Mouse (Mus musculus): ENCODE data around the gene 1700001O22Rik. TPM values are rescaled to one million over a fixed set of nuclear protein-coding genes. Genes with fewer than 3 reads are reported as not detected.
A peak's percentile ranks its signal among the peaks of the same experiment; 100 is the strongest.

Gene 1700001O22Rik
- polyA plus RNA-seq, 1 experiment from 2014 or later, result 1.9 TPM

DNA sequence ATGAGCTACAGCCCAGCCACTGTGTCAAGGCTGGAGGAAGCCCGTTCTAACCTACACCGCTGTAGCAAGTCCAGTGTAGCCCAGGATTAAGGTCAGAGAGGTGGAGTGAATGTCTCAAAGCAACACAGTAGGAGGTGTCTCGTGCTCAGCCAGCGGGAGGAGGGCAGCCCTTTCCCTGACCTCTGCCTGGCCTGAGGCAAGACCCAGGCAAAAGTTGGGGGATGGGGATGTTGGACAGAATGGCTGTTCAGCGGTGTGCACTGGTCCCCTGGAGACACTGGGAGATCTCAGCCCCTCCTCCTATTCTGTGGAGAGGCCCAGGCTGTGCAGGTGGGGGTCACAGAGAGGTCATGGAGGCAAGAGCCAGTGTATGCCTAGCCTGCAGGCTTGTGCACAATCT is 24.2 kb downstream of the 1700001O22Rik start:
- Histone ChIP-seq H3K4me3 (ENCODE audit: low read depth, low read length) (no peak overlapping the region), H3K9ac (ENCODE audit: low read depth, low read length) (no peak overlapping the region), H3K4me1 (ENCODE audit: control insufficient read depth, insufficient read depth, low read length) (peaks cover 10% of the 10 kb centered on the region), H3K27me3 (replicated peaks; ENCODE audit: control insufficient read depth, insufficient read depth, low read length) (no peaks in the 10 kb centered on the region), H3K4me2 (ENCODE audit: low read depth, low read length) (no peak overlapping the region), H3K9me3 (ENCODE audit: control insufficient read depth, low read length) (no peaks in the 10 kb centered on the region), H3K36me3 (ENCODE audit: control insufficient read depth, insufficient read depth, low read length) (no peaks in the 10 kb centered on the region), H3K27ac (replicated peaks; ENCODE audit: low read depth, low read length) (no peak overlapping the region)
- 9% methylated on average over 5 of the region's 5 CpGs for WGBS
- ATAC-seq (ENCODE audit: low read depth) (0 out of 2 replicates have a peak, but pooled peaks have one; percentile 35), DNase-seq (ENCODE audit: low spot score) (no peak)

DNA sequence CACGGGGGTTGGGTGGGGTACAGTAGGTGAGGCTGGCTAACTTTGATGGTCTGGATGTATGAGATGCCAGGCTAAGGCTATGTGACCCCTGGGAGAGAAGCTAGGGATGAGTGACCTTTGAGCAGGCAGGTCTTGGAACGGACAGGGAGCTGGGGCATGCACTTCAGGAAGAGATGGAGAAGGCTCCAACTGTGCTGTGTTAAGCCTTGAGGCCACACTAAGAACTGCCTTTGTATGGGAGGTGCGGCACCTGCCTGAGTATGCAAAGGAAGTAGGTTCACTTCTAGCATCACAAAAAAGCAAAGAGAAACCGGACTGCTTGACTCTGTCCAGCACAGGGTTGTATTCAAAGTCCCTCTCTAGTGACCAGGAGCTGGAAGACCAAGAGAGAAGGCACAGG is 25.2 kb downstream of the 1700001O22Rik start:
- Histone ChIP-seq H3K36me3 (ENCODE audit: control insufficient read depth, insufficient read depth, low read length) (no peaks in the 10 kb centered on the region), H3K4me2 (ENCODE audit: low read depth, low read length) (no peak overlapping the region), H3K4me1 (ENCODE audit: control insufficient read depth, insufficient read depth, low read length) (0 out of 2 replicates have a peak, but pooled peaks cover 3% of the 10 kb centered on the region), H3K9me3 (ENCODE audit: control insufficient read depth, low read length) (no peaks in the 10 kb centered on the region), H3K27me3 (replicated peaks; ENCODE audit: control insufficient read depth, insufficient read depth, low read length) (no peaks in the 10 kb centered on the region), H3K9ac (ENCODE audit: low read depth, low read length) (no peak overlapping the region), H3K4me3 (ENCODE audit: low read depth, low read length) (no peak overlapping the region), H3K27ac (replicated peaks; ENCODE audit: low read depth, low read length) (no peak overlapping the region)
- no peak for DNase-seq (ENCODE audit: low spot score)
- no peak for ATAC-seq (ENCODE audit: low read depth)
- WGBS, result 71% methylated on average over 4 of the region's 4 CpGs

DNA sequence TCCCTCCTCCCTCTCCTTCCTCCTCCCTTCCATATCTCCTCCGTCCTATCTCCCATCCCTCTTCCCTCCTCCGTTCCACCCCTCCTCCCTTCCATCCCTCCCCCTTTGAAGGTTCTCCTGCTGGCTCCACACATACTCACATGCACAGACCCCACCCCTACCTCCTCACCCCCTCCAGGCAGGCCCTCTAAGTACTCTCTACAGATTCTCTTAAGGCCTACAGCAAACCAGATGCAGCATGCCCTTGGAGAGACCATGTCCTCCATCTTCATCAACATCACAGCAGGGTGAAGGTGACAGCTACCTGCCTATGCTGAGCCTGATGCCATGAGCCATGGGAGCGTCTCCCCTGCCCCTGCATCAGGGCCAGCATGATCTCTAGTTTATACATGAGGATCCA is 26.2 kb downstream of the 1700001O22Rik start:
- H3K4me1 ChIP-seq (ENCODE audit: control insufficient read depth, insufficient read depth, low read length), result peaks cover 4% of the 10 kb centered on the region
- WGBS, result 73% methylated on average over 3 of the region's 3 CpGs
- no peaks in the 10 kb centered on the region for H3K27me3 ChIP-seq (replicated peaks; ENCODE audit: control insufficient read depth, insufficient read depth, low read length)
- ATAC-seq (ENCODE audit: low read depth), result no peak
- no peaks in the 10 kb centered on the region for H3K36me3 ChIP-seq (ENCODE audit: control insufficient read depth, insufficient read depth, low read length)
- no peak overlapping the region for H3K27ac ChIP-seq (replicated peaks; ENCODE audit: low read depth, low read length)
- H3K4me2 ChIP-seq (ENCODE audit: low read depth, low read length), result no peak overlapping the region
- no peak for DNase-seq (ENCODE audit: low spot score)
- no peak overlapping the region for H3K4me3 ChIP-seq (ENCODE audit: low read depth, low read length)
- H3K9ac ChIP-seq (ENCODE audit: low read depth, low read length), result no peak overlapping the region
- no peaks in the 10 kb centered on the region for H3K9me3 ChIP-seq (ENCODE audit: control insufficient read depth, low read length)

DNA sequence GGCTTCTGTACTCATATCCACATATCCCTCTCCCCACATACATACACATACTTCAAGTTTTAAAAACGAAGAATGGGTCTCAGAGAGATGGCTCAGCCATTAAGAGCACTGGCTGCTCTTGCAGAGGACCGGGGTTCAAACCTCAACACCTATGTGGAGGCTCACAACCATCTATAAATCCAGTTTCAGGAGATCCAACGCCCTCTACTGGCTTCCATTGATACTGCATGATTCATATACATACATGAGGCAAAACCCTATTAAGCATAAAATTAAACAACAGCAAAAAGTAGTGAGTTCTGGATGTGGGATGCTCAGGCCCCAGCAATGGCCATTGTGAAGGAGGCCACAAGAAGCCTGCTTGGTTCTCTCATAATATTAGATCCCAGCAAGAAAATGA is 27.5 kb downstream of the 1700001O22Rik start:
- Histone ChIP-seq H3K4me1 (ENCODE audit: control insufficient read depth, insufficient read depth, low read length) (peaks cover 13% of the 10 kb centered on the region), H3K9me3 (ENCODE audit: control insufficient read depth, low read length) (no peaks in the 10 kb centered on the region), H3K27ac (replicated peaks; ENCODE audit: low read depth, low read length) (no peak overlapping the region), H3K4me2 (ENCODE audit: low read depth, low read length) (no peak overlapping the region), H3K36me3 (ENCODE audit: control insufficient read depth, insufficient read depth, low read length) (no peaks in the 10 kb centered on the region), H3K9ac (ENCODE audit: low read depth, low read length) (no peak overlapping the region), H3K4me3 (ENCODE audit: low read depth, low read length) (no peak overlapping the region), H3K27me3 (replicated peaks; ENCODE audit: control insufficient read depth, insufficient read depth, low read length) (no peaks in the 10 kb centered on the region)
- DNase-seq (ENCODE audit: low spot score) (no peak), ATAC-seq (ENCODE audit: low read depth) (no peak)
- WGBS, result 61% methylated on average over 3 of the region's 3 CpGs

DNA sequence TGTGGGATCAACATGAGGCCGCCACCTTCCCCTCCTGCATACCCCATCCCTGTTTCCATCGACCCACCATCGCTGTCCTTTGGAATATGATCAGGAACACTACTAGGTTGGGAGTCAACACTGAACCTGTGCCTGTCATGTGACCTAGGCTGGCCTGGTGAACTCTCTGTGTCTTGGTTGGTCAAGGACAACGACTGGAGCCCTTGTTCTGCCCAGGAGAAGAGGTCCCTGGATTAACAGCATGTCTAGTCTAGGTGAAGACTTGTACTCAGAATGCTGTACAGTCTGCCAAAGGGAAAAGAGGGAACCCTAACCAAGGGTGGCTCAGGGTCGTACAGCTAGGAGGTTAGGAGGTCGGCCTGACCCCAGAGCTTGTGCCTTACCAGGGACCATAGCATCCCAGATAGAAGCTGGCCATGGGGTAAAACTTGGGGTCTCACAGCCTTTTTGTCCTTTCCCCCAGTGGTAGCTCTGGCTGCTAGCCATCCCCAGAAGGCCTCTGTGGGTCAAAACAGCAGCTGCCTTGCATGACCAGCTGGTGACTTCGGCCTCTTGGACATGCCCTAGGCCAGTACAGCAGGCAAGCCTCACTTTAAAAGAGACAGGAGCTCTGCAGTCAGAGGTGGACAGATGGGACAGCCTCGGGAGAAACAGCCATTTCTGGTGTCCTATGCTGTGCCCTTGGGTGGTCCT is 30.0 kb downstream of the 1700001O22Rik start:
- Histone ChIP-seq H3K4me1 (ENCODE audit: control insufficient read depth, insufficient read depth, low read length) (peaks cover 13% of the 10 kb centered on the region), H3K9ac (ENCODE audit: low read depth, low read length) (no peak overlapping the region), H3K27ac (replicated peaks; ENCODE audit: low read depth, low read length) (no peak overlapping the region), H3K9me3 (ENCODE audit: control insufficient read depth, low read length) (no peaks in the 10 kb centered on the region), H3K4me2 (ENCODE audit: low read depth, low read length) (no peak overlapping the region), H3K36me3 (ENCODE audit: control insufficient read depth, insufficient read depth, low read length) (no peaks in the 10 kb centered on the region), H3K27me3 (replicated peaks; ENCODE audit: control insufficient read depth, insufficient read depth, low read length) (no peaks in the 10 kb centered on the region), H3K4me3 (ENCODE audit: low read depth, low read length) (no peak overlapping the region)
- WGBS, result 80% methylated on average over 8 of the region's 8 CpGs
- DNase-seq (ENCODE audit: low spot score), result no peak
- no peak for ATAC-seq (ENCODE audit: low read depth)

DNA sequence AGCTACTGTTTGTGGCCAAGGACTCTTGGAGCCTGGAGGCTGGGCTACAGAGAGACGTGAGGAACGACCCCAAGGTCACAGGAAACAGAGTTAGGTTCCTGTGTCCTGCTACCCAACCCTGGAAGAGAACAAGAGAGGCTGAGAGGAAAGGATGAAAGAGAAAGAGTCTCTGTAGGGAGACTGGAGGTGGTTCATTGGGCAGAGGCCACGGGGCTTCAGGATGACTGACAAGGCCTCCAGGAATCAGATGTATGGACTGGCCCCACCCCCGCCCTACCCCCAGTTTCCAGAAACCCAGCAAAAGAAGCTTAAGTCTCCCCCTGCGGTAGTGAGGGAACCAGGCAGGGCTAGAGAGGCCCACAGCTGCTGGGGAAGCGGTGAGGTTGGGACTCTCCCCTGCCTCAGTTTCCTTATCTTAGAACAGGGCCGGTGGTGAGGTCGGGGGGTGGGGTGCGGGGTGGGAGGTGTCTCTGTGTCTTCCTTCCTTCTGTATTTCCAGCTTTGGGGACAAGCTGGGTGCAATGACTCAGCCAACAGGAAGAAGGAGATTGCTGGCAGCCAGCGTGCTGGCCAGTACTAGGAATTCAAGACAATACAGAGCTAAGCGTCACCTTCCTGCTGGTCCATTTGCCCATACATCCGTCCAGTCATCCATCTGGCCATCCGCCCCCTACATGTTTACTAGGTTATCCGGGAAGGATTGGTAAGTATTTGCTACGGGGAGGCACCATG is 30.7 kb downstream of the 1700001O22Rik start:
- H3K9me3 ChIP-seq (ENCODE audit: control insufficient read depth, low read length), result no peaks in the 10 kb centered on the region
- DNase-seq (ENCODE audit: low spot score) (no peak), ATAC-seq (ENCODE audit: low read depth) (no peak)
- peak overlapping the region; percentile 97; the same call in 1 of the 2 replicates for H3K4me2 ChIP-seq (ENCODE audit: low read depth, low read length)
- peaks cover 13% of the 10 kb centered on the region for H3K4me1 ChIP-seq (ENCODE audit: control insufficient read depth, insufficient read depth, low read length)
- no peak overlapping the region; the same call in 1 of the 2 replicates for H3K27ac ChIP-seq (replicated peaks; ENCODE audit: low read depth, low read length)
- H3K4me3 ChIP-seq (ENCODE audit: low read depth, low read length), result no peak overlapping the region
- H3K36me3 ChIP-seq (ENCODE audit: control insufficient read depth, insufficient read depth, low read length), result no peaks in the 10 kb centered on the region
- H3K27me3 ChIP-seq (replicated peaks; ENCODE audit: control insufficient read depth, insufficient read depth, low read length), result no peaks in the 10 kb centered on the region
- 47% methylated on average over 11 of the region's 15 CpGs for WGBS
- H3K9ac ChIP-seq (ENCODE audit: low read depth, low read length), result no peak overlapping the region

DNA sequence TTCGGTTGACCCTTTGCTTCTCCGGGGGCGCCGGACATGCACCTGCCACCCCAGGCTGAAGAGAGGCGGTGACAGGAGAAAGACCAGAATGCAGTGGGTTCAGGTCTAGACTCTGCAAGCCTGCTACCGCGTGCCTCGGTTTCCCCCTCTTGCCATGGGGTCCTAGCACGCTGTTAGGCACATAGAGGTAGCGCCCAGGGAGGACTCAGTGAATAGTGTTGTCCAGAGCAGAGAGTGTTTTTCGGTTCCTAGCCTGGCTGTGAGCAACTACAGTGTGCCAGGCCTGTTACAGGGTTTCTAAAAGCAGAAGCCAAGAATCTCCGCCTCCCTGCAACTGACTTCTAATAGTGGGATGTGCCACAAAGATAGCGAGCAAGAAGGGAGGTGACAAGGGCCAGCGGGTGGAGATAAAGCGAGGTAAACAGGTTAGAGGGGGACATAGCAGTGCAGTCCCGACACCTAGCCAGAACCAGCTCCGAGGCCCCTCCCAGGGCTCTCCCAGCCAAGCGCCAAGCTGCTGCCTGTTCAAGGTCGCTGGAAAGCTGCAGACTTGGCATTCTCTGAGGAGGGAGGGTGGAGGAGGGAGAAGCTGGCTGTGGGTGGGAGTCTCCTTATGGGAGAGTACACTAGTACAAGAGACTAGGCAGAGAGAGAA is 31.5 kb downstream of the 1700001O22Rik start:
- Histone ChIP-seq H3K27ac (replicated peaks; ENCODE audit: low read depth, low read length) (peak overlapping the region; percentile 80), H3K9me3 (ENCODE audit: control insufficient read depth, low read length) (no peaks in the 10 kb centered on the region), H3K9ac (ENCODE audit: low read depth, low read length) (peak overlapping the region; percentile 74), H3K27me3 (replicated peaks; ENCODE audit: control insufficient read depth, insufficient read depth, low read length) (no peaks in the 10 kb centered on the region), H3K4me3 (ENCODE audit: low read depth, low read length) (peak overlapping the region; percentile 54), H3K4me2 (ENCODE audit: low read depth, low read length) (peak overlapping the region; percentile 97), H3K36me3 (ENCODE audit: control insufficient read depth, insufficient read depth, low read length) (no peaks in the 10 kb centered on the region), H3K4me1 (ENCODE audit: control insufficient read depth, insufficient read depth, low read length) (peaks cover 13% of the 10 kb centered on the region)
- peak; percentile 64 for ATAC-seq (ENCODE audit: low read depth)
- DNase-seq (ENCODE audit: low spot score), result peak; percentile 80
- WGBS, result 10% methylated on average over 18 of the region's 19 CpGs

DNA sequence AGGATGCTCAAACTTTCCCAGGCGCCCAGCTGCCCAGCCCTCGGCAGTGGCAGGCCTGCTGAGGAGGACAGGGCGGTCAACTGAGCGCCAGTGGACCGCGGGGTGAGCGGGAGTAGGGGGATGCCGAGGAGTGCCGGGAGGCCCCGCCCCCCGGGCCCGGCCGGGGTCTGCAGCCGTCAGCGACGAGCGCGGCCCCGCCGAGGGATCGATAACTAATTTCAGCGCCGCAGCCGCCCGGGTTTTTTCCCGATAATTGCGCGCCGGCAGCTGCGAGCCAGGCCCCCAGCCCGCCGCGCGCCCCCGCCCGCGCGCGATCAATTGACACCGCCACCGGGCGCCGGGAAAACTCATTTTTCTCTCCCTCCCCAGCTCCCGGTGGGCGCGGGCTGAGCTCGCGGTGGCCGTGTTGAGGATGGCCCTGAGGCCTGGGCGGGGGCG is 32.1 kb downstream of the 1700001O22Rik start:
- Histone ChIP-seq H3K36me3 (ENCODE audit: control insufficient read depth, insufficient read depth, low read length) (no peaks in the 10 kb centered on the region), H3K4me1 (ENCODE audit: control insufficient read depth, insufficient read depth, low read length) (peaks cover 13% of the 10 kb centered on the region), H3K4me3 (ENCODE audit: low read depth, low read length) (peak overlapping the region; percentile 54), H3K9ac (ENCODE audit: low read depth, low read length) (peak overlapping the region; percentile 74), H3K27ac (replicated peaks; ENCODE audit: low read depth, low read length) (peak overlapping the region; percentile 80), H3K9me3 (ENCODE audit: control insufficient read depth, low read length) (no peaks in the 10 kb centered on the region), H3K27me3 (replicated peaks; ENCODE audit: control insufficient read depth, insufficient read depth, low read length) (no peaks in the 10 kb centered on the region), H3K4me2 (ENCODE audit: low read depth, low read length) (peak overlapping the region; percentile 97)
- DNase-seq (ENCODE audit: low spot score) (no peak), ATAC-seq (ENCODE audit: low read depth) (peak; percentile 30; the same call in 1 of the 2 replicates)
- WGBS, result 0% methylated on average over 5 of the region's 51 CpGs

All from embryonic facial prominence, embryonic 14.5 days (tissue).